Mouse (Mus musculus): ENCODE results near the gene Capn7. TPM values are rescaled to one million over a fixed set of nuclear protein-coding genes. Genes with fewer than 3 reads are reported as not detected.

Gene Capn7
- total RNA-seq (2021) = 10 to 100 TPM; 33.8 to 38.3 TPM
- long read RNA-seq, experiment 1, transcript Capn7-201 (21 exons, 3,648 nt) = major isoform, 47 of 66 reads
- long read RNA-seq, experiment 1, partial matches to known transcripts = 5 of 66 reads
- long read RNA-seq, experiment 1, other reads (novel, unspliced or antisense) = 14 of 66 reads
- long read RNA-seq, experiment 2, full-length matches to known transcripts = 32 of 50 reads
- long read RNA-seq, experiment 2, partial matches to known transcripts = 1 of 50 reads
- long read RNA-seq, experiment 2, other reads (novel, unspliced or antisense) = 17 of 50 reads

DNA sequence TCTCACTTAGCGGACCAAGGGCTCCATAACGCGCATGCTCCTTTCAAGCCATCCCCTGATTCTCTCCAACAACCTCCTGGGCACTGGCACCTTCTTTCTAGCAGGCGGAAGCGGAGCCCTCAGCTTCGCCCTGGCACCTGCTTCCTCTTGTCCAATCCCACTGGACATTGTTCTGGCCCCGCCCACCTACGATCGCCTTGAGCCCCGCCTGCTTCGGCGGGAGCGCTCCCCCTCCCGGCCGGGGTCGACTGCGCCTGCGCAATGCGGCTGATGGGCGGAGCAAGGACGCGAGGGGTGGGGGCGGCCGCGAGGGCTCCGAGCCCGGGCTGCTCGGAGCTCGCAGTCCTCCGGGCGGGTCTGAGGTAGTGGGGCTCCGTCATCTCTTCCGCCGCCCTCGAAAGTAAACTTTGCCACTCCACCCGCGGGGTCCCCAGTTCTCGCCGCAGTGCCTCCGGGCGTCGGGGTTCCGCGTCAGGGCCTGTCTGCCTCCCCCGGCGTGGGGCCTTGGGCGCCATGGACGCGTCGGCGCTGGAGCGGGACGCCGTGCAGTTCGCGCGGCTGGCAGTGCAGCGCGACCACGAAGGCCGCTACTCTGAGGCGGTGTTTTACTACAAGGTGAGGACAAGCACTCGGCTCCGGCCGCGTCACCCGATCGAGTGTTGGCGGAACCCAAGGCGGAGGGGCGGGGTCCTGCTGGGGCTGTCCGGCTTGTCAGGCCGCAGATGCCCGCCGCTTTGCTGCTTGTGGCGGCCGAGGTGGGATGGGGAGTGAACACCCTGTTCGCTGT lies at the start of gene Capn7:
TSS of gene Capn7 (plus strand) at position 270 of the 787 bp plus-strand sequence.
- intact Hi-C loops (cut with DNase I) = loop anchor here (1.0 to 2.0 kb wide), 3 partner anchors 66 to 130 kb away; partner anchors contain the start of genes Bap1 and Phf7
- peak; percentile 97 to 99 for DNase-seq (ENCODE audit: extremely low spot score in 1 of 2, low spot score in 2 of 2)
- peak within 1 kb of the TSS; percentile 90 for H3K27ac ChIP-seq

DNA sequence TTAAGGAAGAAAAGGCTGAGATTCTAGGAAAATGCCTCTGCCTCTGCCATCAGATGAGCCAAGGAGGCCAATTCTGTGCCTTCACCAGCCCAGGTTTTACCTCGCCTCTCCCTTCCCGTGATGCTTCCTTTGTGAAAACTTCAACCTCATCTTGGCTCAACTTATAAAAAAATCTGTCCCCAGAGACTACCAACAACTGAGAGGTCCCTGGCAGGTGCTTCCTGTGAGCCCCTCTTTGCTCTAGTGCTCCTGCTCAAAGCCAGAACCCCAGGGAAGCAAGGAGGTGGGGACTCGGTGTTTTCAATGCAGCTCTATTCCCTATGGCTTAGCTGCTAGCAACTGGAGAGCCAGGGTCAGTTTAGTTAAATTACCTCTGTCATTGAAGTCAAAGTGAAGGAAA lies 23.2 kb upstream of the Capn7 start:
- no peak for TF ChIP-seq CTCF (IDR thresholded peaks at IDR 0.05)
- Histone ChIP-seq H3K4me3 (no peak overlapping the region), H3K27ac (no peak overlapping the region)
- intact Hi-C loops (cut with DNase I) = no loop called here
- no peak for DNase-seq (ENCODE audit: extremely low spot score in 1 of 2, low spot score in 2 of 2)

More for the DNA sequence above, at the start of gene Capn7:
- no peak; the same call in 1 of the 2 replicates for TF ChIP-seq CTCF (IDR thresholded peaks at IDR 0.05)
- peak within 1 kb of the TSS; percentile 89 for H3K4me3 ChIP-seq

DNA sequence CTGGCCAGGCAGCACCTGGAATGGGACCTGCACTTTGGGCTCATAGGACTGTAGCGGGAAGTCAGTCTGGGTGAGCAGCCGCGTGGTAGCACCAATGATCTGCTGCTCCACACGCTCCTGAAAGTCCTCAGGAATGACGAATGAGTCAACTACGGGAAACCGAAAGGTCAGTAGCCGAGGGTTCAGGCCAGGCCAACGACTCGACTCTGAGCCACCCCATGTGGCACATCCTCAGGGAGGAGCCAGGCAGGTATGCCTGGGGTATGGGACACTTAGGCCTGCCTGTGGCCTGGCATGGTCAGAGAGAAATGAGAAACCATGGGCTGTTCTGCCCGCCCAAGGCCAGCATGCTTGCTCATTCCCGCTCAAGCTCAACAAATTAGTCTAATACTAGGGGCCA lies 19.8 kb upstream of the Capn7 start:
- DNase-seq (ENCODE audit: extremely low spot score in 1 of 2, low spot score in 2 of 2) = no peak
- intact Hi-C loops (cut with DNase I) = no loop called here
- H3K27ac ChIP-seq = no peak overlapping the region
- no peak for TF ChIP-seq CTCF (IDR thresholded peaks at IDR 0.05)
- no peak overlapping the region for H3K4me3 ChIP-seq

DNA sequence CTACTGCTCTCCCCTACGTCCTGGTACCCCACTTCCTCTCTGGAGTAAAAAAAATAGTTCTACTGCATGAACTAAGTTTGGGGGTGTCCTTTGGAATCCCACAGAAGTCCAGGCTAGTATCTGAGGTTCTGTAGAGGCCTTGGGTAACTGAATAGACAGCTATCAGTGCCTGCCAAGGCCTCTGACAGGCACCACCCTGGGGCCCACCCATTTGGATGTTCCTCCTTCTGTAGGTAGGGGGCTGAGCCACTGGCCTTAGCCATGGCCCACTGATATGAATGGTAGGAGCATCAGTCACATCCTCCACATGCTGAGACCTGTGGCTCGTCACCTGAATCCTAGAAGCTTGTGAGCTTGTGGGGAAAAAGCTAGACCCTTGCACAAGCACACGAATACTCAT lies 18.7 kb upstream of the Capn7 start:
- no peak for TF ChIP-seq CTCF (IDR thresholded peaks at IDR 0.05)

DNA sequence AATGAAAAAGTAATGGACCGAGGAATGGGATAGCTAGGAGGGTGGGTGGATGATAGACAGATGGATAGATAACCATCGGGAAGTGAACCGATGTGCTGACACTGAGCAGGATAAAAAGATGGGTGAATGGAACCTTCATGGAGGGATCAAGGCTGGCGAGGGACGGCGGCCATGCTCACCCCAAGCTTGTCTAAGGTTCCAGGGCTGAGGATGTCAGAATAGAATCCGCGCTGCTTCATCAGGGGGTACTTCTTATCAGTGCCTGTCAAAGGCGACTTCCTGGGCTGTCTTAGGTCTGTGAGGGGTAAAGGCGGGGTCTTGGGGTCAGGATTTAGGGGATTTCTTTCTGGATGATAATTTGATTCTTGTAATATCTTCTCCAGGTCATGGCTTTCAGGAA lies 16.9 kb upstream of the Capn7 start:
- no peak for TF ChIP-seq CTCF (IDR thresholded peaks at IDR 0.05)
- H3K27ac ChIP-seq = no peak overlapping the region

More for the DNA sequence above, 18.7 kb upstream of the Capn7 start:
- DNase-seq (ENCODE audit: extremely low spot score in 1 of 2, low spot score in 2 of 2) = no peak
- intact Hi-C loops (cut with DNase I) = no loop called here
- Histone ChIP-seq H3K4me3 (no peak overlapping the region), H3K27ac (no peak overlapping the region)

DNA sequence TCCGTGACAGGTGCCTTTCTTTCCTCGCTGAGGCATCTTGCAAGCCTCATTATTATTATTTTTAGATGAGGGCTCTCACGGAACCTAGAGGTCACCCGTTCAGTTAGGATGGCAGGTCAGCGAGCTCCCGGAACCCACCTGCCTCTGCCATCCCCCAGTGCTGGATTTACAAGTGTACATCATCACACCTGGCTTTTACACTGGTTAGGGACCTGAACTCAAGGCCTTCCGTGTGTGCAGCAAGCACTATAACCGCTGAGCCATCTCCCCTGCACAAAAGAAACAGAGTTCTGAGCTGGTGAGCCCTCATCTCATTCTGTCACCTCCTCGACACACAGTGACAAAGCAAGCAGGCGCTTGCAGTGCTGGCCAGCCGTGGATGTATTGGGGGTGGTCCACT lies 15.3 kb upstream of the Capn7 start:
- DNase-seq (ENCODE audit: extremely low spot score in 1 of 2, low spot score in 2 of 2) = no peak
- intact Hi-C loops (cut with DNase I) = no loop called here
- Histone ChIP-seq H3K27ac (no peak overlapping the region), H3K4me3 (no peak overlapping the region)
- TF ChIP-seq CTCF (IDR thresholded peaks at IDR 0.05) = no peak

More for the DNA sequence above, 16.9 kb upstream of the Capn7 start:
- H3K4me3 ChIP-seq = no peak overlapping the region
- no peak for DNase-seq (ENCODE audit: extremely low spot score in 1 of 2, low spot score in 2 of 2)
- intact Hi-C loops (cut with DNase I) = no loop called here

DNA sequence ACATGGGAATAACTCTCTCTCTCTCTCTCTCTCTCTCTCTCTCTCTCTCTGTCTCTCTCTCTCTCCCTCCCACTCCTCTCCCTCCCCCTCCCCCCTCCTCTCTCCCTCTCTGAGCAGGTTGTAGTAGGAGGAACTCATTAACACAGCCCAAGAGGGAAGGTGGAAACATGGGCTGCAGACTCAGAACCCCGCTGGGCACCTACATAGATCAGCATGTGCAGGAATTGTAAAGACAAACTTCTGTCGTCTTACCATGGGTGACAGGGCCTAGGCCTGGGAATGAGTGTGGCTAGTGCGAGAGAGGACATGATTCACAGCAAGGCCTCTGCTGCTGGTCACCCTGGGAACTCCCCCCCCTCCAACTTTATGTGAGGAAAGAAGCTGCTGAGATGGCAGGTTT lies 14.2 kb upstream of the Capn7 start:
- DNase-seq (ENCODE audit: extremely low spot score in 1 of 2, low spot score in 2 of 2) = no peak
- intact Hi-C loops (cut with DNase I) = loop anchor here (2.0 kb wide), 1 partner anchor 49 kb away; no protein-coding TSS in a partner anchor
- Histone ChIP-seq H3K27ac (no peak overlapping the region), H3K4me3 (no peak overlapping the region)
- no peak for TF ChIP-seq CTCF (IDR thresholded peaks at IDR 0.05)

DNA sequence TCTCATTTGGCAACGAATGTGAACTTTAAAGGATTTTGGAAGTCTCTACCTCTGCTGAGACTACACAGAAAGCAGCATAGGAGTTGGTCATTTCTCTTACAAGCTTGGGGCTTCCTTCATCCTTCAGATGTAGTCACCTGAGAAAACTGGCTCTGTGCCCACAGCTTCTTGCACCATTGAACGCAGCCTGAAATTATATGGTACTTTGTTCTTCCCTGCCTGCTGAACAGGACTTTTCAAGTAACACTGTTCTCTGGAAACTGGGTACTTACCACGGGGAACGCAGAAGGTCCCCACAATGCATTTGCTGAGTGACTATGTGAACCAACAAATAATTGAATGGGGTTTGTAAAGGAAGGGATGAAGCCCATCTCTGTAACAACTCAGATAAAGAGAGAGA lies 13.2 kb upstream of the Capn7 start:
- no peak for TF ChIP-seq CTCF (IDR thresholded peaks at IDR 0.05)
- H3K27ac ChIP-seq = no peak overlapping the region
- intact Hi-C loops (cut with DNase I) = loop anchor here (2.0 kb wide), 1 partner anchor 50 kb away; no protein-coding TSS in a partner anchor
- DNase-seq (ENCODE audit: extremely low spot score in 1 of 2, low spot score in 2 of 2) = no peak
- no peak overlapping the region for H3K4me3 ChIP-seq

DNA sequence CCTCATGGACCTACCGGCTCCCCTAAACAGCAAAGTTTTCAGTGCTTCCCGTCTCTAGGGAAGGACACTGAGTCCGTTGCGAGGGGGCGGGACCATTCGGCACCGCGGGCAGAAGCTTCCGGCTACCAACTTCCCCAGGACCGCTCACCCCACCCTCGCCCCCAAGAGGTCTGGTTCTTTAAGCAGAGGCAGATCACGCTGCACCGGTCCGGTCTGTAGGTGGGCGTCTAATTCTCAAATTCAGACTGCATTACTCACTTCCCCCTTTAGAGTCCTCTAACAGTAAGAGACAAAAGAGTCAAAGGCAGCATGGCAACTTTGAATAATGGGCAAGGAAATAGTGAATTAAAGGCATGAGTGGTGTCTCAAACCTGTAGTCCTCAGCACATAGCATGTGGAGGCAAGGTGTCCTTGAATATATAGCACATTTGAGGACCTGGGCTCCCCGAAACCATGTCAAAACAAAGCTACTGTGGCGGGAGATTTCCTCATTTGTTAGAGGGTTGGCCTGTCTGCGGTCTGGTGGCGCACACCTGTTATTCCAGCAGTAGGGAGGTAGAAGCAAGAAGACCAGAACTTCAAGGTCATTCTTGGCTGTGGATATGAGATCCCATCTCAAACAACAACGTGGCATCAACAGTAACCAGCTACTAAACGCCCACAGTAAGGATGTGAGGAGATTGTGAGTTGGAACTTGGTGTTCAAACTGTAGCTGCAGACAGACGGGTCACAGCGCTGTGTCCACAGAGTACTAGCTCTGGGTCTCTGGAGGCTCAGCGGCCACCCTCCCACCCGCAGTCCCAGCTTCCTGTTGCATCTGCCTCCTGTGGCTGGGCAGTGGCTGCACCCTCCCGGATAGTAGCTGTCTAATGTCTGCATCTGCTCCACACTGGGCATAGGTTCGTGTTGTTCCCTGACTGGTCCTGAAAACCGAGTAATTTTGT lies 12.3 kb upstream of the Capn7 start, which contains the start of gene Dnah1:
TSS of gene Dnah1 (minus strand) at position 48 of the 944 bp plus-strand sequence.
- intact Hi-C loops (cut with DNase I) = loop anchor here (2.0 kb wide), 1 partner anchor 51 kb away; no protein-coding TSS in a partner anchor
- DNase-seq (ENCODE audit: extremely low spot score in 1 of 2, low spot score in 2 of 2) = peak; percentile 13 to 19
- Histone ChIP-seq H3K4me3 (peak within 1 kb of the TSS; percentile 23; the same call in 1 of the 2 replicates), H3K27ac (no peak within 1 kb of the TSS)
- TF ChIP-seq CTCF (IDR thresholded peaks at IDR 0.05) = no peak; the same call in 1 of the 2 replicates

DNA sequence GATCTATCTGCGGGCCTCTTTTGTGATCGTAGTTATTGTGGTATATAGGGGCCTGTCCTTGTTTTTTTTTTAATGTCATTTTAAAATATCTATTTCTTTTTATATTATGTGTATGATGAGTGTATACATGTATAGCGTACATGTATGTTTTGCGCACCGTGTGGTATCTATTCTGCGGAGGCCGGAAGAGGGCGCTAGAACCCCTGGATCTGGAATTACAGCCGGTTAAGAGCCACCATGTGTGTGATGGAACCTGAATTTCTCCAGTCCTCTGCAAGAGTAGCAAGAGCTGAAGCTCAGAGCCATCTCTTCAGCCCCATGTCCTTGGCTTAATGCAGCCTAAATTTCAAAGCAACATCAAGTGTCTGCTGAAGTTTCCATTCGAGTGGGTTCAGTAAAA lies 11.6 kb upstream of the Capn7 start:
- intact Hi-C loops (cut with DNase I) = no loop called here
- no peak overlapping the region for H3K27ac ChIP-seq
- H3K4me3 ChIP-seq = no peak overlapping the region
- DNase-seq (ENCODE audit: extremely low spot score in 1 of 2, low spot score in 2 of 2) = no peak
- TF ChIP-seq CTCF (IDR thresholded peaks at IDR 0.05) = peak; percentile 24; the same call in 1 of the 2 replicates

DNA sequence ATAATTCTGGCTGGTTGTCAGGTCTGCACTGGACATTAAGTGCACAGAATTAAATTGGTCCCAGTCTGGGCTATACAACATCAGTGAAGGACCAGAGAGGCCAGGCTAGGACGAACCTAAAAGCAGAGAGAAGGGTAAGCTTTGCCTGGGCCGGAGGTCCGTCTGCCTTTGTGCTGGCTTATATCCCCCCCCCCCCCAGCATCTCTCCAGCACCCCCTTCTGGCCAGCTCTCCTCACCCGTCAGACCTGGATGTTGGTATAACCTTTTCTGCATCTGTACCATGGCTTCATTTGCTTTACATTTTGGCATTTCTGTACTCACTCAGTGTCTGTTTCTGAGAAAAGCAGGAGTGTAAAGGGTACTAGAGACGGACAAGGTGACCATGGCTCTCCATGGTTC lies 10.9 kb upstream of the Capn7 start:
- H3K4me3 ChIP-seq = no peak overlapping the region
- H3K27ac ChIP-seq = no peak overlapping the region
- TF ChIP-seq CTCF (IDR thresholded peaks at IDR 0.05) = peak; percentile 7; the same call in 1 of the 2 replicates
- intact Hi-C loops (cut with DNase I) = no loop called here
- no peak for DNase-seq (ENCODE audit: extremely low spot score in 1 of 2, low spot score in 2 of 2)

All from left cerebral cortex, adult 2 months (tissue).